Mouse (Mus musculus) CD4-positive, CD25-positive, alpha-beta regulatory T cell (primary cell): ENCODE data around the gene Abcb6. TPM values are rescaled to one million over a fixed set of nuclear protein-coding genes. Genes with fewer than 3 reads are reported as not detected.

Experiments used
- polyA plus RNA-seq: library from polyadenylated mRNA; unstranded; fragments of 100-300 nt; shearing (Covaris generic); gene quantifications from one replicate; pipeline ENCODE4 v1.2.1, GENCODE M21; 2017

The Abcb6 gene
- polyA plus RNA-seq: 4.5 TPM

GRCm38 (mm10) chr1:75180105-75180590 is at the start of gene Abcb6:
Abcb6 (minus strand) TSS chr1:75180392.

GRCm38 (mm10) chr1:75219531-75219930 is 39.3 kb upstream of the Abcb6 start, which contains the start of gene Tuba4a:
Tuba4a (minus strand) TSS chr1:75219865.

DNA sequence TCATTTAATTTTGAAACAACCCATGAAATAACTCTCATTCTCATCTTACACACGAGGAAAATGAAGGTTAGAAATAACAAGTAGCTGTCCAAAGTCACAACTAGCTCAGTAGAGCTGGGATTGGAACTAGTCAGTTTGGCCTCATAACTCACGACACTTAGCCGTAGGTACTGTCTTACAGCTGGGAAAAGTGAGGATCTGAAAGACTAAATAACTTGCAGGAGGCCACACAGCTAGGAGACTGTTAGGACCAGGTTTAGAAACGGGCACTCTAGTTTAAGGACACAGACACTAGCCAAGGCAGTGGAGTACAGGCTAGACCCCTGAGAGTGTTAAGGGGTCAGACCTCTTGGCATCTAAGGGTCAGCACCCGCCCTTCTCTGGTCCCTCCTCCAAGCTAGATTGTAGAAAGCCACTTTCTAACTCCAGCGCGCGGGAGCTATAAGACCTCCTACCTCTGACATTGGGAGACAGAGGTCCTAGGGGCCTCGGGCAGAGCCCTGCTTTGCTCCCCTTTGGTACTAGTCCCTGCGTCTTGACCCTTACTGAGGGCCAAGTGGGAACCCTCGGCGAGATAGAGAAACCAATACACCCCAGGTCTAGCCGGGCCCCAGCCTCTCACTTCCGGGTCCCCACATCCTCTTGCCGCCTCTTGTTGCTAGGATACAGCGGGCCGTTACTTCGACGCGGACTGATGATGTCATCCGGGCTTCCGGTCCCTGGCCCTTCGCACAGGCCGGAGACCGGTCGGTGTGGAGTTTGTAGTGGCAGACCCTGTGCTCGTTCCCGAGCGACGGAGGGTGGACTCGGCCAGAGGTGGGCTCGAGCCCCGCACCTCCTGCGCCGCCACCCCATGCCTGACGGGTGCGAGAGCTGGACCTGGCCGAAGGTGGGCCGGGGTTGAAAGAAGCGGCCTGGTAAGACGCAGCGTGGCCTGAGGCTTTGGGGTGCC is 30.2 kb upstream of the Abcb6 start, which contains the start of the genes Glb1l and Stk16:
Gene Glb1l (minus strand): TSS at position 678 of the 952 bp plus-strand sequence.
Gene Stk16 (plus strand): TSS at position 703 of the 952 bp plus-strand sequence.

DNA sequence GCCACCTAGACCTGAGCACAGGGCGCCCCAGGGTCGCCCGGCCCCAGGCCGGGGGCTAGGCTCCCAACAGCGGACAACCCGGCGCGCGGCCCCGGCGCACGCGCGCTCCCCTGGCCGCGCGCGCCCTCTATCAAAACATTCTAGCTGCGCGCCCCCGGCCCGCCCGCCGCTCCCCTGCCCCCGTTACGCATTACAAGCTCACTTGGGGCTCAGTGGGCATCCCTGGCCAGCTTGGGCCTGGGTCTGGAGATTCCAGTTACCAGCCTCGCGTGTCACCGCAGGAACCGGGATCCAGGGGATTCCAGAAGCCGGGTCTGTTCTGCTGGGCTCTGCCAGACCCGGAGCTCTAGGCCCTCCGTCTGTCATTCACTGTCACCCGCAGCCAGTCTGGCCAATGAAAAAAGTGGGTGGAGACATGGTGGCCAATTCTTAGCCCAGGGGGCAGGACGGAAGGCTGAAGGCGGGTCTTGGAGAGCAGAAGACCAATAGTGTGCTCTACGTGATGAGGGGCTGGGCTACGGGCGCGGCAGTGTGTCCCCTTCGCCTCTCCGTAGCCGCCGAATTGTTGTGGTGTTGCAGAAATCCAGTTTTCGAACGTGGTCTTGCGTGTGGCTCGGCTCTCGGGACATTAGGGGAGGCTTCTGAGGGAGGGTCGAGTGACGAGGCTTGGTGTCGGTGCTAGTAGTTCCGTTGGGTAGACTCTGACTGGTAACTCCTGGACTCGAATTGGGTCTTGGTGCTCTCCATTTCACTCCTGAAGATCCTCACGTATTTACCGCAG is 11.6 kb upstream of the Abcb6 start, which contains the start of the genes Ankzf1 and Atg9a:
Gene Ankzf1 (plus strand): TSS at position 530 of the 781 bp plus-strand sequence.
Gene Atg9a (minus strand): TSS at position 575 of the 781 bp plus-strand sequence.

DNA sequence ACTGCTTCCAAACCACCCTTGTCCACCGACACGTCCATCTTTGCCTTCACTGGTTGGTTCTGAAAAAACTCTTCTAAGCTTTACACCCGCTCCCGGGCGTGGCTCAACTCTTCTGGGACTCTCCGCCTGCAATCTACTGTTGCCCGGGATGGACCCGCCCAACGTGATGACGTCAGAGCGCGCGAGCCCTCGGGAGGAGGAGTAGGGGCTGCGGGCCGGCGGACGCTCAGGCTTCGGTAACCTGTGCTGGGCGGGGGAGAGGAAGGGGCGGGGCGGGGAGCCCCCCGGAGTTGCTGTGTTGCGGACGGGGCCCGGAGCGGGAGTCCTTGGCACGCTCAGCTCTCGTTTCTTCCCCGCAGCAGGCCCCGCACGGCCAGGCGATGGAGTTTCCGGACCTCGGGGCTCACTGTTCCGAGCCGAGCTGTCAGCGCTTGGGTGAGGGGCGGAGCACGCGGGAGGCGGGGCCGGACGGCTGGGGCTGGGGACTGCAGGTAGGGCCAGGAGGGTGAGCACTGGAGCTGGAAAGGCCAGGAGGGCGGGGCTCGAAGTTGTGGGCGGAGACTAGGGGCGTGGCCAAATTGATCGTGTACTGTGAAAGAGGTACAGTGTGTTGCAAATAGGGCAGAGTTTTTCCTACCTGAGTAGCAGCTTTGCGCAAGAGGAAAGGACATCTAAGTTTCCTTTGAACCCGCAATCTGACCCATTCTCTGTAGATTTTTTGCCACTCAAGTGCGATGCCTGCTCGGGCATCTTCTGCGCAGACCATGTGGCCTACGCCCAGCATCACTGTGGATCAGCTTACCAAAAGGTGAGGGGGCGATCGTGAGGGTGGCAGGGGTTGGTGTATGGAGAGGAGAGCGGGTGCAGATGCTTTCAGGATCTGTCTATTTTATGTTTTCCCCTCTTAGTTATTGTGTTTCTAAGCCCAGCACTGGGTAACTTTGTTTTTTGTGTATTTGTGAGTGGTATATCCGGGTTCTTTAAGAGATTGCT is 11.4 kb downstream of the Abcb6 start, which contains the start of gene Zfand2b:
Gene Zfand2b (plus strand): TSS at position 175 of the 993 bp plus-strand sequence.

GRCm38 (mm10) chr1:75142301-75143261 is 37.6 kb downstream of the Abcb6 start, which contains the start of the genes Cnppd1 and Retreg2:
Cnppd1 (minus strand) TSS chr1:75142711.
Retreg2 (plus strand) TSS chr1:75142778.

DNA sequence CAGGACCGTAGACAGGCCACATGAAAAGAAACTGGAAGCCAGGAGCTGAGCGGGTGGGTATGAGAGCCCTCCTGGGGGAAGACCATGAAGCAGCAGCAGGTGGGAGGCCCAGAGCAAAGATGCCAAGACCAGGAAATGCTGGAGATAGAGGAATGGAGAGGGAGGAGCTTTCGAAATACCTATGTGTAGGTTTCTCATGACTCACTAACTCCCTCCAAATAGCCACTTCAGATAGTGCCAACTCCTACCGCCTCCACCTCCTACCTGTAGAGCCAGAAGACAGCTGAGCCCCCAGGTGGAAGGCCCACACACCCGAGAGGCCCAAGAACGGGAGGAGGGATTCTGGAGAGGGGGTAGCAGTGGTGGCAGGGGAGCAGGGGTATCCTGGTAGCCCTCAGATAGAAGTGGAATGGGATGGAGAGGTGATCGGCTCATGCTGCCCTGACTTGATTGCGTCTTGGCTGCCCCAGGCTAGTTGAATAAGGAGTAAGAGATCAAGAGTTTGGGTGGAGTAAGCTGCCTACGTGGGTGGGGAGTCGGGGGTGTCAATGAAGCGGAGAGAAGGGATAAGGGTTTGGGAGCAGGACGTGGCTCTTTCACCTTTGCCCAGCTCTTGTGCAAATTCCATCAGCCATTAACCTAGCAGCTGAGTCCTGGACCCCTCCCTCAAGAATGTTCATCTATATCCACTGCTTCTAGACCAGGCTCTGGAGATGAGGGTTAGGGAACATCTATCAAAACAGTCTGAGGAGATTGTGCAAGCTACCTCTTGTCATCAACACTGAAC is 46.6 kb downstream of the Abcb6 start, which contains the start of gene Slc23a3:
Gene Slc23a3 (minus strand): TSS at position 470 of the 787 bp plus-strand sequence.

DNA sequence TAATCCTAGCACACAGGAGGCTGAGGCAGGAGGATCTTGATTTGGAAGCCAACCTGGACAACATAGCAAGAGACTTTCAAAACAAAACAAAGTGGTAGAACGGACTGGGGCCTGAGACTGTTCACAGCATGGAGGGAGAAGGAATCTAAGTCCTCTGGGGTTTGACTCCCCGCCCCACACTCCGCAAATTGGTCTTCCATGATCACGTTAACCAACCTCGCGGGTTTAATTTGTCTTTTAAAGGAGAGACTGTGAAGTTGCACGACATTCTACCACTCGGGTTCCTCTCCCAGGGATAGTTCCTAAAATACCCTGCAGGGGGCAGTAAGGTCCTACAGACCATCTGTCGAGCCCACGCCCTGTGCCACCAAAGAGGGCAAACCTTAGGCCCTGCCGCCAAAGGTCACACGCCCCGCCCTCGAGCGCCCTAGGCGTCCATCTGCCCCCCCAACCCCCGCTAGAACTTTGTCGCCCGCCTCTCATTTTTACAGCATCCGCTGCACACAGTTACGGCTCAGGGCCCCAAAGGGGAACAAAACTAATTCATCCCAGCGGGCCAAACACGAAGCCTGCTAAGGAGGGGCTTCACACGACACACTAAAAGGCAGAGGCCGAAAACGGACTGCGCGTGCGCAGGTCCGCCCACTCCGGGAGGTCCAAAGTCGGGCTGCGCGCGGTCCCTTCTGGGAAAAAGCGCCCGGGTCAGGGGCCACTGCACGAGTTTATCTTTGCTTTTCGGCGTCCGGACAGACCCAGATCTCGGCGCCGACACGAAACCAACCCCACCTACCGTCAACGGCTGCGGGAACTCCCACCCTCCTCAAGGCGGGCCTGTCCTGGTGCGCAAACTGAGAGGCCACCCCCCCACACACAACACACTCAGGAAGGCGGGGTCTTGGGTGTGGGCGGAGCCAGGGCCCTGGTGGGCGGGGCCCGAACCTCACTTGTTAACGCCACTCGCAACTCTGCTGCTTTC is 55.6 kb downstream of the Abcb6 start, which contains the start of gene Nhej1:
Gene Nhej1 (minus strand): TSS at position 855 of the 976 bp plus-strand sequence.

Other genes with a start within 250 kb of the Abcb6 start
- gene Cfap65, start 244.8 kb downstream of the Abcb6 start, polyA plus RNA-seq: not detected
- gene Ihh, start 228.7 kb downstream of the Abcb6 start, polyA plus RNA-seq: not detected
- 8.1 TPM for gene Nhej1, start 55.2 kb downstream of the Abcb6 start, polyA plus RNA-seq
- gene Slc23a3, start 46.5 kb downstream of the Abcb6 start, polyA plus RNA-seq: 0.25 TPM
- 178 TPM for gene Cnppd1, start 37.7 kb downstream of the Abcb6 start, polyA plus RNA-seq
- gene Retreg2, start 37.6 kb downstream of the Abcb6 start, polyA plus RNA-seq: 113 TPM
- gene Zfand2b, start 11.7 kb downstream of the Abcb6 start, polyA plus RNA-seq: 78.5 TPM
- 46.2 TPM for gene Ankzf1, start 11.8 kb upstream of the Abcb6 start, polyA plus RNA-seq
- 24.9 TPM for gene Atg9a, start 11.8 kb upstream of the Abcb6 start, polyA plus RNA-seq
- 15.6 TPM for gene Glb1l, start 30.4 kb upstream of the Abcb6 start, polyA plus RNA-seq
- gene Stk16, start 30.4 kb upstream of the Abcb6 start, polyA plus RNA-seq: 104 TPM
- gene Tuba4a, start 39.5 kb upstream of the Abcb6 start, polyA plus RNA-seq: 316 TPM
- gene A630095N17Rik, start 51.7 kb upstream of the Abcb6 start, polyA plus RNA-seq: 0.85 TPM
- 25.5 TPM for gene Dnajb2, start 56.0 kb upstream of the Abcb6 start, polyA plus RNA-seq
- 0.43 TPM for gene Ptprn, start 84.1 kb upstream of the Abcb6 start, polyA plus RNA-seq
- gene Resp18, start 98.0 kb upstream of the Abcb6 start, polyA plus RNA-seq: not detected
- gene Dnpep, start 137.6 kb upstream of the Abcb6 start, polyA plus RNA-seq: 78.1 TPM
- gene Des, start 179.9 kb upstream of the Abcb6 start, polyA plus RNA-seq: 0.34 TPM
- gene Speg, start 194.9 kb upstream of the Abcb6 start, polyA plus RNA-seq: 0.59 TPM